Mouse (Mus musculus) heart, embryonic 12.5 days (tissue): Measurements from ENCODE around the gene Pold3. TPM values are rescaled to one million over a fixed set of nuclear protein-coding genes. Genes with fewer than 3 reads are reported as not detected.

Experiments used
- ATAC-seq: fragments of 200-750 bp; cut with Nextera tagmentation; 2 replicates; pipeline ENCODE4 v1.8.0; 2017; ENCODE audit warnings: moderate TSS enrichment, moderate library complexity; ENCODE audit not compliant: insufficient number of reproducible peaks, low FRiP score
- H3K27ac ChIP-seq: fragments of 300-500 bp; sonication (generic); 2 replicates; pipeline ENCODE4 v1.5.1; 2016; ENCODE audit warnings: mild to moderate bottlenecking, moderate library complexity; ENCODE audit not compliant: poor library complexity, severe bottlenecking
- H3K27me3 ChIP-seq: fragments of 300-500 bp; sonication (generic); replicated peaks from 2 replicates; pipeline ENCODE4 v1.6.1; 2016; ENCODE audit warnings: mild to moderate bottlenecking, moderate library complexity
- H3K36me3 ChIP-seq: fragments of 300-500 bp; sonication (generic); 2 replicates; pipeline ENCODE4 v1.6.1; 2016; ENCODE audit warnings: mild to moderate bottlenecking, moderate library complexity
- H3K4me1 ChIP-seq: fragments of 300-500 bp; sonication (generic); replicated peaks from 2 replicates; pipeline ENCODE4 v1.6.1; 2016; ENCODE audit warnings: mild to moderate bottlenecking
- H3K4me2 ChIP-seq: fragments of 300-500 bp; sonication (generic); 2 replicates; pipeline ENCODE4 v1.6.1; 2016; ENCODE audit warnings: mild to moderate bottlenecking, moderate library complexity
- H3K4me3 ChIP-seq: fragments of 300-500 bp; sonication (generic); 2 replicates; pipeline ENCODE4 v1.5.1; 2016; ENCODE audit warnings: mild to moderate bottlenecking
- H3K9ac ChIP-seq: fragments of 300-500 bp; sonication (generic); 2 replicates; pipeline ENCODE4 v1.6.1; 2016; ENCODE audit warnings: mild to moderate bottlenecking, moderate library complexity
- H3K9me3 ChIP-seq: fragments of 300-500 bp; sonication (generic); replicated peaks from 2 replicates; pipeline ENCODE4 v1.6.1; 2016; ENCODE audit warnings: mild to moderate bottlenecking, moderate library complexity
- WGBS: fragments of 180-500 bp; shearing (Covaris S2); methylation state at CpG from one replicate; pipeline ENCODE4 v1.1.7; 2016; 5-methylcytosine and 5-hydroxymethylcytosine counted together
- polyA plus RNA-seq: library from polyadenylated mRNA; unstranded; fragments of >200 nt; fragmentation: Nextera tagmentation; extraction: Ambion mirVana; gene quantifications from 2 replicates; pipeline ENCODE4 v1.2.1, GENCODE M21; 2016

Gene Pold3
- polyA plus RNA-seq, 1 experiment from 2014 or later: 42.6 TPM

DNA sequence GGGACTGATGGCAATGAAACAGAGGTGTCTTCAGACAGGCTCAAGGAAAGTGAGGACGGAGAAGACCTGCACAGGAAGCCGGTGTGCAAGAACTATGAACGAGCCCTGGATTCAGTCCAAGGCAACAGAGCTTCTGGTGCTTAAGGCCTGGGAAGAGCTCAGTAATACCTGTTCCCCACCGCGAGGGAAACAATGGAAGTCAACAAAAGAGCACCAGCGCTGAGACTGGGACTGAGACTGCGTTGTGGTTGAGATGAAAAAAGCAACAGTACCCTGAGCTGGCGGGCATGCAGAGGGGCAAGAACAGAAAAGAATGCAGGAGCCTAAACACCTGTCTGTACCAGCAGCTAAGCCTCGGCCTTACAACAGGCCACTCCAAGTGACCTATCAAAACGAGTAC is 9.9 kb downstream of the Pold3 start:
- Histone ChIP-seq H3K9me3 (no peaks in the 10 kb centered on the region), H3K27ac (no peak overlapping the region), H3K4me1 (no peaks in the 10 kb centered on the region), H3K4me2 (no peak overlapping the region), H3K27me3 (no peaks in the 10 kb centered on the region), H3K36me3 (peaks cover 56% of the 10 kb centered on the region), H3K9ac (no peak overlapping the region), H3K4me3 (no peak overlapping the region)
- WGBS: 83% methylated on average over 10 of the region's 10 CpGs
- ATAC-seq: no peak

- no peak overlapping the region for H3K4me2 ChIP-seq
- 75% methylated on average over 3 of the region's 3 CpGs for WGBS
- no peaks in the 10 kb centered on the region for H3K9me3 ChIP-seq
- no peaks in the 10 kb centered on the region for H3K27me3 ChIP-seq
- no peaks in the 10 kb centered on the region for H3K4me1 ChIP-seq
- H3K9ac ChIP-seq: no peak overlapping the region
- no peak overlapping the region for H3K27ac ChIP-seq
- no peak overlapping the region for H3K4me3 ChIP-seq
- no peak for ATAC-seq
- H3K36me3 ChIP-seq: peaks cover 63% of the 10 kb centered on the region
These were observed 13.0 kb downstream of the Pold3 start for GRCm38 (mm10) chr7:100108341-100108740.

DNA sequence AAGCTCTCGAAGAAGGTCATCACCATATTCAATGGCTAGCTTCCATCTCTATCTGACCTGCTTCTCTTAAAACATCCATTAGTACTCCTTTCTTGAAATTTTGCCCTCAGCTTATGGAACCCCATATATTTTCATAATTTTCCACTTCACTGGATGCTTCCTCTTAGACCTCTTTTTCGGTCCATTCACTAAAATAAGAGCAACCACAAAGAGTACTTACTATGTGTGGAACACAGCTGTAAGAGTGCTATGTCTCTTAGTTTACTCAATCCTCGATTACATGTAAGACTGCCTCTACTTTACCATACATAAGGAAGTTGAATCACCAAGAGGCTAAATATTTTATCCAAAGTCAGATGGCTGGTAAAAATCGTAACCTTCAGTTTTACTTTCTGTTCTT is 16.7 kb downstream of the Pold3 start:
- no peak overlapping the region for H3K9ac ChIP-seq
- H3K27me3 ChIP-seq: no peaks in the 10 kb centered on the region
- H3K27ac ChIP-seq: no peak overlapping the region
- H3K9me3 ChIP-seq: no peaks in the 10 kb centered on the region
- WGBS: 97% methylated on average over 4 of the region's 4 CpGs
- H3K36me3 ChIP-seq: peaks cover 67% of the 10 kb centered on the region
- ATAC-seq: no peak
- H3K4me1 ChIP-seq: no peaks in the 10 kb centered on the region
- no peak overlapping the region for H3K4me2 ChIP-seq
- H3K4me3 ChIP-seq: no peak overlapping the region

DNA sequence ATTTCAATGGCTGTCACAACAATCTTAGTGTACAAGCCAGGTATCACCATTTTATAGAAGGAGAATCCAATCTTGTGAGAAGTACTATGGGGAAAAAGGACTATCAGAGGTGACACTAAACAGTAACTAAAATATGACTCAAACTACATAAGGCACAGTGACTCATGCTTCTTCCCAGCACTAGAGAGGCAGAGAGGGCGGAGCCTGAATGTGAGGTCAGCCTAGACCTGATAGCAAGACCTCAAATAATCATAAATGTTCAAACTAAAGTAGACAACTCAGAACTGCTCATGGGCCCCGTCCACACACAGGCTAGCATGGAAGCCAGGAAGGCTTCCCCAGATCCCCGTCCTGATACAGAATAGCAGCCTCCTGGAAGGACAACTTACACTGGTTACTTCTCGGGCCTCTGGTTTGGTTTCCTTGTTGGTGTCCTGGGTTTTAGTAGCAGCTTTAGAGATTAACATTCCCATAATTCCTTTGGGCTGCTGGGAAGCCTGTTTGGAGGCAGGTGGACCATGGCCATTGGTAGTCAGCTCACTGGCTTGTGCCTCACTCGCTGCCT is 21.3 kb downstream of the Pold3 start:
- Histone ChIP-seq H3K9me3 (no peaks in the 10 kb centered on the region), H3K4me2 (no peak overlapping the region), H3K27ac (no peak overlapping the region), H3K27me3 (no peaks in the 10 kb centered on the region), H3K4me3 (no peak overlapping the region), H3K36me3 (peaks cover 71% of the 10 kb centered on the region), H3K9ac (no peak overlapping the region), H3K4me1 (no peaks in the 10 kb centered on the region)
- ATAC-seq: no peak
- WGBS: 82% methylated on average over 5 of the region's 5 CpGs

DNA sequence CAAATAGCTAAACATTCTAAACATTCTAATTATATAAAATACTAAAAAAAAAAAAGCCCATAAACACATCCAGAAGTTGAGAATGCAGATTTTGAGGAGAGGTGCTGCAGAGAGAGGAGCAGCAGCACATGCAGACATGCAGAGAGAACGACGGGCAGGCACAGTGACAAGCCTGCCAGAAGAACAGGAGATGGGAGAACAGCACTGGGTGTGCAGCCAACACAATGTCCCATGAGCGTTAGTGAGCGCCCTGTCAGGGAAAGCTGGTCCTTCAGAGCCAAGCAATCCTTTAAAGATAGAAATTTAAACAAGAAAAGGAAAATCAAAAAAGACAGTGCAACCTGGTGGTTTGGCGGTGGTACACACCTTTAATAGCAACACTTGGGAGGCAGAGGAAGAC is 34.5 kb downstream of the Pold3 start:
- no peaks in the 10 kb centered on the region for H3K4me1 ChIP-seq
- no peaks in the 10 kb centered on the region for H3K27me3 ChIP-seq
- no peak overlapping the region for H3K4me2 ChIP-seq
- WGBS: 97% methylated on average over 5 of the region's 5 CpGs
- ATAC-seq: no peak
- no peak overlapping the region for H3K9ac ChIP-seq
- H3K27ac ChIP-seq: no peak overlapping the region
- H3K36me3 ChIP-seq: peaks cover 87% of the 10 kb centered on the region
- H3K4me3 ChIP-seq: no peak overlapping the region
- H3K9me3 ChIP-seq: no peaks in the 10 kb centered on the region

DNA sequence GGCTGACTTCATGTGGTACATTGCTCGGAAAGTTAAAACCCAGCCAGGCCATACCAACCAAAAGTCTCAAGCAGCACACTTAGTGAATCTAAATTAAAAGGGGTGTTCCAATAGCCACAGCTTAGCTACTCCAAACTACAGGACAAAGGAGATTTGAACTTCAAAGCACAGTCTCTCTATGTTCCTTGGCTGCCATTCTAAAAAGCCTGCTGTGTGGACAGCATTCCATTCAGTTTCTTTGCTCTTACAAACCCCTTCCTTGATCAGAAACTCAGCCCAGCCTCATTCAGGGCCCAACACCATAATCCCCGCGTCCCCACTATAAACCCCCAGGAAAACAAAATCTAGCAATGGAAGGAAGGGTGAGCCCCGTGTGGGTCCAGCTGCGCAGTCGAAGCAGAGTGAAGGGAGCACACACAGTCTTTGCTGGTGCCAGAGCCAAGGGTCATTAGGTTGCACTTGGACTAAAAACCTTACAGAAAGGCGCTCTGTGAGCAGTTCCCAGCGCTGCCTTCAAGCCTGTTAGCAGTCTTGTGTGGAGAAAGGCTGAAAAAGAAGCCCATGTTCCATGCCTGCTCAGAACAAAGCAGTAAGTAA is 35.1 kb downstream of the Pold3 start:
- H3K9ac ChIP-seq: no peak overlapping the region
- no peaks in the 10 kb centered on the region for H3K4me1 ChIP-seq
- 94% methylated on average over 8 of the region's 8 CpGs for WGBS
- no peak for ATAC-seq
- peaks cover 89% of the 10 kb centered on the region for H3K36me3 ChIP-seq
- H3K9me3 ChIP-seq: no peaks in the 10 kb centered on the region
- no peak overlapping the region for H3K4me2 ChIP-seq
- no peaks in the 10 kb centered on the region for H3K27me3 ChIP-seq
- H3K27ac ChIP-seq: no peak overlapping the region
- no peak overlapping the region for H3K4me3 ChIP-seq

- H3K9me3 ChIP-seq: no peaks in the 10 kb centered on the region
- H3K4me2 ChIP-seq: no peak overlapping the region
- no peak overlapping the region for H3K4me3 ChIP-seq
- peaks cover 69% of the 10 kb centered on the region for H3K36me3 ChIP-seq
- H3K27ac ChIP-seq: no peak overlapping the region
- 88% methylated on average over 6 of the region's 6 CpGs for WGBS
- no peak for ATAC-seq
- peaks cover 15% of the 10 kb centered on the region for H3K4me1 ChIP-seq
- H3K27me3 ChIP-seq: no peaks in the 10 kb centered on the region
- H3K9ac ChIP-seq: no peak overlapping the region
These were observed 37.6 kb downstream of the Pold3 start for GRCm38 (mm10) chr7:100083812-100084211.

GRCm38 (mm10) chr7:100082836-100083235 is 38.5 kb downstream of the Pold3 start:
- Histone ChIP-seq H3K4me2 (no peak overlapping the region), H3K27me3 (no peaks in the 10 kb centered on the region), H3K36me3 (peaks cover 61% of the 10 kb centered on the region), H3K9me3 (no peaks in the 10 kb centered on the region), H3K27ac (no peak overlapping the region), H3K4me1 (peaks cover 15% of the 10 kb centered on the region), H3K9ac (no peak overlapping the region), H3K4me3 (no peak overlapping the region)
- 88% methylated on average over 6 of the region's 6 CpGs for WGBS
- ATAC-seq: no peak

DNA sequence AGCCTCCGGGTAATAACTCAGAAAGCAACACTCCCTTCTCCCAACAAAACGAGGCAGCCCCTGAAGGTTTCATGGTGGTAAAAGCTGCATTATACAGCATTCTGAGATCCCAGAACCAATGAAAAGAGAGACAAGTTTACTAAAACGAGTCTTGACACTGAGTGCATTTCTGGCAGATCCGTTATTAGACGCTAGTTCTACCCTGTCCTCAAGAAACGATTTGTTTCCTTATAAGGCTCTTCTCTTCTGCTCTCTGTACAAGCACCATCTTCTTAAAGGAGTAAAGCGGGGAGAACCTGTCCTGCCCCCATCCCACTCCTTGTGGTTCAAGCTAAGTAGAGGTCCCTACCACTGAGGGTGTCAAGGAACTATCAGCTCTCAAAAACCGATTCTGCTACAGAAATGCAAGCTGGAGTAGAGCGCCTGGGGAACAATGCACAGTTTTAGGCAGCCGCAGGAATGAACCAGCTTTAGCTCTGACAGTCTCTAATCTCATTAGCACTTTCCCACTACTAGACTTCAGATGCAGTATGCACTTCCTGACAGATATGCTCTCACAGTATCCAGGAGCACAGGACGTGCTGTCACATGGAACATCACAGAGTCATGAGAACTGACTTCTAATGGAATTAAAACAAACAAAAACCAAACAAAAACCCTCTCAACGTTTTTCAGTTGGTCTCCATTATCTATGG is 41.1 kb downstream of the Pold3 start:
- no peak overlapping the region; the same call in 1 of the 2 replicates for H3K9ac ChIP-seq
- no peak overlapping the region for H3K4me2 ChIP-seq
- no peaks in the 10 kb centered on the region for H3K9me3 ChIP-seq
- ATAC-seq: 0 out of 2 replicates have a peak, but pooled peaks have one; percentile 36
- no peak overlapping the region for H3K27ac ChIP-seq
- 53% methylated on average over 12 of the region's 12 CpGs for WGBS
- no peak overlapping the region for H3K4me3 ChIP-seq
- peaks cover 37% of the 10 kb centered on the region for H3K36me3 ChIP-seq
- H3K27me3 ChIP-seq: no peaks in the 10 kb centered on the region
- peaks cover 24% of the 10 kb centered on the region for H3K4me1 ChIP-seq

- WGBS: 88% methylated on average over 4 of the region's 4 CpGs
- Histone ChIP-seq H3K27me3 (no peaks in the 10 kb centered on the region), H3K4me2 (no peak overlapping the region), H3K27ac (no peak overlapping the region), H3K36me3 (peaks cover 8% of the 10 kb centered on the region), H3K9ac (no peak overlapping the region), H3K9me3 (peaks cover 8% of the 10 kb centered on the region), H3K4me1 (peaks cover 24% of the 10 kb centered on the region), H3K4me3 (no peak overlapping the region)
- no peak for ATAC-seq
These were observed 44.3 kb downstream of the Pold3 start for GRCm38 (mm10) chr7:100077071-100077470.

DNA sequence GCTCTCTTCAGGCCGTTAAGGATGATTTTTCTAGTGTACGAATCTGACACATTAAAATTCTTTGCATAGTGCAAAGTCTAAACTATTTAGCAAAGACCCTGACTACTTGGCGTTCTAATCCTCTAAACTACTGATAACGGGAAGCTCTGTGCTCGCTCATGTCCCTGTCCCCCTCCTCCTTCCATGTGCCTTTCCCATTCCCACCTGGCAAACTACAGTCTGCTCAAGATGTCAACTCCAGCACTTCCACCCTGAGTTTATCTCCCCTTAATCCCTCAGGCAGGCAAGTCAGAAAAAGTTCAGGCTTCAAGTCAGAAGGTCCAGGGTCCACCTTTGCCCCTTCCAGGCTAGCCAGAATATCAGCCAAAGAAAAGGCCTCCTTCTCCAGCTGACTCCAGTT is 45.1 kb downstream of the Pold3 start:
- Histone ChIP-seq H3K36me3 (peaks cover 4% of the 10 kb centered on the region), H3K27ac (no peak overlapping the region), H3K4me1 (peaks cover 24% of the 10 kb centered on the region), H3K4me3 (no peak overlapping the region), H3K9ac (no peak overlapping the region), H3K9me3 (peaks cover 9% of the 10 kb centered on the region), H3K4me2 (no peak overlapping the region), H3K27me3 (no peaks in the 10 kb centered on the region)
- 36% methylated on average over 5 of the region's 5 CpGs for WGBS
- no peak for ATAC-seq
